Mouse (Mus musculus): ENCODE data around the gene Prkar1a.

Prkar1a gene

DNA sequence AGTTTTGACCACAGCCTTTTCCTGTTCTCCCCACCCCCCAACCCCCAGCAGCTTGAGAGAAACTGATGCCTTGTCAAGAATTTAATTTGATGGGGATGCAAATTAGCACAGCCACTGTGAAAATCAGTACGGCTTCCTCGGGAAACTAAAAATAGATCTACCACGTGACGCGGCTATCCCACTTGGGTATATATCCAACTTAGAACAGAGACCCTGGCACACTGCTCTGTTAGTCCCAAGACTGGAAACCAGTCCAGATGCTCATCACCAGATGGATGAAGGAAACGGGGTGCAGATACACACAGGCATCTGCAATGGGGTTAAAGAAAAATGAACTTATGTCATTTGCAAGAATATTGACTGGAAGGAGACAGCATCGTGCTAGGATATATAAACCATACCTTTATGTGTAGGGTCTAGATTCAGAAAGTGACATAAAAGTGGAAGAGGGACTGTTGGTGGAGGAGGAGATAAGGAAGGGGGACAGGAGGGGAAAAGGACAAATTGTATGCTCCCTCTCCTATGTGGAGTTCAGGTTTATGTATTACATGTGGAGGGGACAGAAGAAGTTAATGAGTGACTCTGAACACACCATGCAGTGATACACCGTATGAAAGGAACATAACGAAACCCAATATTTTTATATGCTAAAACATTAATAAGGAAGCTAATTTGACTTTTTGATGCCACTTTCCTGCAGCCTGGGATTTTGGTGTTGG, 56.3 kb downstream of the Prkar1a start:
- DNase-seq (ENCODE audit: low read depth, low spot score), result no peak

- no peak for DNase-seq (ENCODE audit: low read depth, low spot score)
These were observed 56.8 kb downstream of the Prkar1a start for GRCm38 (mm10) chr11:109706055-109706412.

DNA sequence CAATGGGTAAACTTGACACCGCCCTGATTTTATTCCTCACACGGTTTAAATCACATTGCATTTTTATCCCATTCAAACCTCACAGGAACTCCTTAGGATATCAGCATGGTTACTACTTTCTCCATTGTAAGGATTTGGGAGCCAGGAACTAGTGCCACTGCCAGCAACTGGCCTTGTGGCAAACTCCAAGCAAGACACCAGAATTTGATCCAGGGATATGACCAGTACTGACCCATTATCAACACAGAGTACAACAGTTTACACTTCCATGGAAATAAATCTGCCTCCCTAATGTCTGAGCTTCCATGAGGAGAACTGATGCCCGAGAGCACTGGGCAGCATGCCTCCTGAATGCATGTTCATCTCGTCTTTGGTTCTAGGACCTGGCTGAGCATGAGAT, 57.4 kb downstream of the Prkar1a start:
- no peak for DNase-seq (ENCODE audit: low read depth, low spot score)

- no peak for DNase-seq (ENCODE audit: low read depth, low spot score)
These were observed 58.2 kb downstream of the Prkar1a start for GRCm38 (mm10) chr11:109707442-109707841.

GRCm38 (mm10) chr11:109708786-109709185, 59.6 kb downstream of the Prkar1a start:
- no peak for DNase-seq (ENCODE audit: low read depth, low spot score)

- DNase-seq (ENCODE audit: low read depth, low spot score), result no peak
These were observed 60.3 kb downstream of the Prkar1a start for GRCm38 (mm10) chr11:109709501-109709900.

GRCm38 (mm10) chr11:109714341-109715247, 65.4 kb downstream of the Prkar1a start:
- DNase-seq (ENCODE audit: low read depth, low spot score), result no peak

- DNase-seq (ENCODE audit: low read depth, low spot score), result no peak
These were observed 66.1 kb downstream of the Prkar1a start for GRCm38 (mm10) chr11:109715311-109715781.

DNA sequence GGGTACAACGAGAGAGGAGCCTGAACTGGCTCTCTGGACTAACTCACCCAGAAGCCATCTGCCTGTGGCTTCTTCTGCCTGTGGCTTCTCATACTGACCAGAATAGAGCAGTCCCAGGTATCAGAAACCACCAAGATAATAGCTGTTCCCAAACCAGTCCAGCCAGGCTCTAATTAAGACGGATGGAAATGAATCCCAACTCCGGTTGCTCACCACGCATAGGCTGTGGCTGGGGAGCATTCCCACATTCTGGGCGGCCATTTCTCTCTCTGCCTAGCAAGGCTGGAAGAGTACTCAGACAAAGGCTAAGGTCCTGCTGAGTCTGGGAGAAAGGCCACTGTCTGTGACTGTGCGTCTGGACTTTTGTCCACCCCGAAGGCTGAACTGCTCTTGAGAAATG, 67.8 kb downstream of the Prkar1a start:
- DNase-seq (ENCODE audit: low read depth, low spot score), result no peak

GRCm38 (mm10) chr11:109717448-109717847, 68.2 kb downstream of the Prkar1a start:
- DNase-seq (ENCODE audit: low read depth, low spot score), result no peak

DNA sequence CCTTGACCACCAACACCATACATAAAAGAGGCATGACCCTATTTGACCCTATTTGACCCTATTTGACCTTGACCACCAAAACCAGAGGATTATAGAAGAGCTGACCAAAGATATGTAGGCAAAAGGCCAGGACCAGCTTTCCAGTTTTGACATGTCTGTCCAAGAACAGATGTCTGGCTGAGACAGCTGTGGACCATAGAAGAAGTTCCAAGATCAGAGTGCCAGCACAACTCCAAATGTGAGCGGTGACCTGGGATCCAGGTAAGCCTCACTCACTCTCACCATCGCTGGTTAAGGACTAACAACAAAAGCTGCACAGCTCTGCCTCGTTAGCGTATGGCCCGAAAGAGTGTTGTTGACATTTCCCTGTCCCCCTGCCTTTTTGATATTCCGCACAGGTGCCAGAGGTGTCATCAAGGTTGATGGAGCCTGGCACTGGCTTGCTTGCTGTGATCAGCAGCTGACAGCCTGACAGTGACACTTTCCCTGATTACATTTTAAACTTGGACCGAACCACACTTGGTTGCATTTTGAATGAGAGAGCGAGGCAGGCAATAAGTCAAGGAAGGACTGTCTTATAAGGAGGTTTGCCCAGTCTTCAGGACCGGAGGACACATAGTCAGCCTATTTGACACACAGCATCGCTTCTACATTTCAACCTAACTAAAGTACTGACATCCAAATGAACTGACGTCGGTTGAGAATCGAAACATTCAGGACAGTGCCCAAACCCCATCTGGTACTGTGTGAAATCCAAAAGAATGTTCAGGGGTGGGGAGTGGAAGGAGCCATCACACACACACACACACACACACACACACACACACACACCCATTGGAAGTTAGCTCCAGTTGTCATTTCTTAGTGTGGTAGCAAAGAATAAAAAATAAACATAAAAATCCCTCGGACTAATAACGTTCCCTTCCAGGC, 69.0 kb downstream of the Prkar1a start:
- no peak for DNase-seq (ENCODE audit: low read depth, low spot score)

Measured in retina, postnatal 7 days (tissue).